Mouse (Mus musculus) midbrain, embryonic 15.5 days (tissue): ENCODE measurements around the gene Gm9903. TPM values are rescaled to one million over a fixed set of nuclear protein-coding genes. Genes with fewer than 3 reads are reported as not detected.

Experiments used
- ATAC-seq: fragments of 200-750 bp; cut with Nextera tagmentation; replicated peaks from 2 replicates; pipeline ENCODE4 v1.8.0; 2017; ENCODE audit warnings: moderate TSS enrichment
- H3K27ac ChIP-seq: fragments of 300-500 bp; sonication (generic); 2 replicates; pipeline ENCODE4 v1.5.1; 2015; ENCODE audit warnings: mild to moderate bottlenecking, inconsistent platforms
- H3K27me3 ChIP-seq: fragments of 300-500 bp; sonication (generic); replicated peaks from 2 replicates; pipeline ENCODE4 v1.6.1; 2015; ENCODE audit warnings: inconsistent platforms
- H3K36me3 ChIP-seq: fragments of 300-500 bp; sonication (generic); replicated peaks from 2 replicates; pipeline ENCODE4 v1.6.1; 2015; ENCODE audit warnings: inconsistent platforms
- H3K4me1 ChIP-seq: fragments of 300-500 bp; sonication (generic); 2 replicates; pipeline ENCODE4 v1.6.1; 2015; ENCODE audit warnings: inconsistent platforms
- H3K4me2 ChIP-seq: fragments of 300-500 bp; sonication (generic); 2 replicates; pipeline ENCODE4 v1.6.1; 2015; ENCODE audit warnings: inconsistent platforms, mild to moderate bottlenecking, moderate library complexity
- H3K4me3 ChIP-seq: fragments of 300-500 bp; sonication (generic); 2 replicates; pipeline ENCODE4 v1.5.1; 2015; ENCODE audit warnings: mild to moderate bottlenecking, inconsistent platforms
- H3K9ac ChIP-seq: fragments of 300-500 bp; sonication (generic); 2 replicates; pipeline ENCODE4 v1.6.1; 2015; ENCODE audit warnings: mild to moderate bottlenecking, inconsistent platforms
- H3K9me3 ChIP-seq: fragments of 300-500 bp; sonication (generic); 2 replicates; pipeline ENCODE4 v1.6.1; 2016; ENCODE audit warnings: inconsistent platforms
- WGBS: fragments of 180-500 bp; shearing (Covaris S2); methylation state at CpG from one replicate; pipeline ENCODE4 v1.1.7; 2015; ENCODE audit warnings: mixed read lengths; 5-methylcytosine and 5-hydroxymethylcytosine counted together
- polyA plus RNA-seq: library from polyadenylated mRNA; unstranded; fragments of >200 nt; fragmentation: Nextera tagmentation; extraction: Ambion mirVana; gene quantifications from 2 replicates; pipeline ENCODE4 v1.2.1, GENCODE M21; 2015

Gene Gm9903
- polyA plus RNA-seq, 1 experiment from 2014 or later, result 0.77 TPM

- Histone ChIP-seq H3K4me3 (no peak overlapping the region), H3K9ac (no peak overlapping the region), H3K4me2 (no peak overlapping the region), H3K27ac (no peak overlapping the region), H3K36me3 (no peaks in the 10 kb centered on the region), H3K27me3 (no peaks in the 10 kb centered on the region), H3K4me1 (peaks cover 9% of the 10 kb centered on the region), H3K9me3 (no peaks in the 10 kb centered on the region)
- ATAC-seq, result no peak
- 0% methylated on average over 1 of the region's 1 CpGs for WGBS
Measured at GRCm38 (mm10) chr5:33675964-33676363, 46.2 kb downstream of the Gm9903 start.

DNA sequence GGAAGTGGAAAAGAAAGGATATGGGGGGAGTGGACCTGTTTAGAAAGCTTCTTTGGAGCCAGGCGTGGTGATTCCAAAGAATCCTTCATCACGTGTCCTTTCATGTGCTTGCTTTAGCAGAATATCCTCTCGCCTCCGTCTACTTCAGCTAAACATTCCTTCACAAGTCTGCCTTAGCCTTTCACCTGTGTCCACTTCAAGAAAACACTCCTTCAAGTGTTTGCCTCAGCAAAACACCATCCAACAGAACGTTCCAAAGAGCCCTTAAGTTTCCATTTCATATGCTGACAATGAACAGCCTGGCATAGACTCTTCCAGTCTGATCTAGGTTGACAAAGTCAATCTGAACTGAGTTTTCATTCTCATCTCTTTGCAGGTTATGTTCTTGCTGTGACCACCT is 48.5 kb downstream of the Gm9903 start:
- H3K27me3 ChIP-seq, result no peaks in the 10 kb centered on the region
- H3K9me3 ChIP-seq, result no peaks in the 10 kb centered on the region
- ATAC-seq, result no peak
- no peaks in the 10 kb centered on the region for H3K36me3 ChIP-seq
- no peak overlapping the region for H3K4me2 ChIP-seq
- 81% methylated on average over 5 of the region's 5 CpGs for WGBS
- no peak overlapping the region for H3K4me3 ChIP-seq
- H3K9ac ChIP-seq, result no peak overlapping the region
- H3K4me1 ChIP-seq, result peaks cover 9% of the 10 kb centered on the region
- no peak overlapping the region for H3K27ac ChIP-seq

GRCm38 (mm10) chr5:33681044-33681443 is 51.3 kb downstream of the Gm9903 start:
- no peak overlapping the region for H3K9ac ChIP-seq
- no peak overlapping the region for H3K4me3 ChIP-seq
- H3K36me3 ChIP-seq, result no peaks in the 10 kb centered on the region
- H3K27ac ChIP-seq, result no peak overlapping the region
- no peak for ATAC-seq
- 0 out of 2 replicates have a peak, but pooled peaks cover 5% of the 10 kb centered on the region for H3K27me3 ChIP-seq
- no peak overlapping the region for H3K4me2 ChIP-seq
- WGBS, result 79% methylated on average over 3 of the region's 3 CpGs
- H3K4me1 ChIP-seq, result no peaks in the 10 kb centered on the region
- H3K9me3 ChIP-seq, result no peaks in the 10 kb centered on the region

Other genes with a start within 250 kb of the Gm9903 start
- 0.33 TPM in 1 of 2 replicates, not detected in the other for gene Nkx1-1, start 195.9 kb upstream of the Gm9903 start, polyA plus RNA-seq
- 31.2 and 31.5 TPM in 2 replicates for gene Fam53a, start 290 bp upstream of the Gm9903 start, polyA plus RNA-seq
- 109 and 110 TPM in 2 replicates for gene Slbp, start 22.6 kb downstream of the Gm9903 start, polyA plus RNA-seq
- gene Tacc3, start 28.2 kb downstream of the Gm9903 start, polyA plus RNA-seq, result 27.9 and 32.2 TPM in 2 replicates
- gene Tmem129, start 28.5 kb downstream of the Gm9903 start, polyA plus RNA-seq, result 31.1 and 32.0 TPM in 2 replicates
- 20.9 and 21.4 TPM in 2 replicates for gene Fgfr3, start 91.7 kb downstream of the Gm9903 start, polyA plus RNA-seq
- gene Letm1, start 152.9 kb downstream of the Gm9903 start, polyA plus RNA-seq, result 75.4 and 75.9 TPM in 2 replicates
- 78.6 and 81.6 TPM in 2 replicates for gene Nsd2, start 190.8 kb downstream of the Gm9903 start, polyA plus RNA-seq